Mouse (Mus musculus) mesoderm, embryonic 11.5 days (tissue): ENCODE results near the gene Atpaf1.

ENCODE experiments used
- DNase-seq: peaks from one replicate; pipeline ENCODE4 v3.0.0-alpha.2; 2012; ENCODE audit warnings: low read depth, low spot score

Atpaf1 gene

GRCm38 (mm10) chr4:115848990-115849677, 64.5 kb downstream of the Atpaf1 start:
- DNase-seq: no peak

- no peak for DNase-seq
Measured at GRCm38 (mm10) chr4:115850111-115850510, 65.5 kb downstream of the Atpaf1 start.

DNA sequence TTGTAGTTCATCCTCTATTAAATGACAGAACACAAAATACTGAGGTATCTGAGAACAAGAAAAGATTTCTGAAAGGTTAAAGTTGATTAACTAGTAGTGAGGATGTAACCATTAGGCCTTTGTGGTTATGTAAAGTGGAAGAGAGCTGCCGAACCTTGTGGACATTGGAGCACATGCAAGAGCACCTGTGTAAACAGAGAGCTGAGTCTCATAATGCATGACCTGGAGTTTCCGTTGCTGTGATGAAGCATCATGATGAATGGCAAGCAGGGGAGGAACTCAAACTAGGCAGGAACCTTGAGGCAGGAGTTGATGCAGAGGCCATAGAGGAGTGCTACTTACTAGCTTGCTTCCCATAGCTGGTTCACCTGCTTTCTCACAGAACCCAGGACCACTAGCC, 66.0 kb downstream of the Atpaf1 start:
- no peak for DNase-seq

- DNase-seq: no peak
Measured at GRCm38 (mm10) chr4:115851569-115851968, 67.0 kb downstream of the Atpaf1 start.

GRCm38 (mm10) chr4:115855100-115855499, 70.5 kb downstream of the Atpaf1 start:
- DNase-seq: no peak

DNA sequence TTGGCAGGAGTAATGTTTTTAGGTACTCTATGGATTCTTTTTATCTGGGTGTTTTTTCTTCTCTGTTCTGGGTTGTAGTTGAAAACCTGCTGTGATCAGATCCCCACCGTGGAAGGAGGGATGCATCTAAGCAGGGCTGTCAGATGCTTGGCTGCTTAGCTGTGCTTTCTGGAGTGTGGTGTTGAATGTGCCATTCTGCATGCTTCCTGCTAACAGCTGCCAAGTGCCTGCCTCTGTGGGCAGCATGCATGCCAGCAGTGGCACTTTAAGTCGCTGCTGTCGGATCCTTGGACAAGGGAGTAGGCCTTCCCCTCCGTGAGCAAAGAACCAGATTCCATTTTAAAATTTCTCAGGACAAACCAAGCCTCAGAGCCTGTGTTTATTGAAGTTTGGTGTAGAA, 71.0 kb downstream of the Atpaf1 start:
- no peak for DNase-seq

DNA sequence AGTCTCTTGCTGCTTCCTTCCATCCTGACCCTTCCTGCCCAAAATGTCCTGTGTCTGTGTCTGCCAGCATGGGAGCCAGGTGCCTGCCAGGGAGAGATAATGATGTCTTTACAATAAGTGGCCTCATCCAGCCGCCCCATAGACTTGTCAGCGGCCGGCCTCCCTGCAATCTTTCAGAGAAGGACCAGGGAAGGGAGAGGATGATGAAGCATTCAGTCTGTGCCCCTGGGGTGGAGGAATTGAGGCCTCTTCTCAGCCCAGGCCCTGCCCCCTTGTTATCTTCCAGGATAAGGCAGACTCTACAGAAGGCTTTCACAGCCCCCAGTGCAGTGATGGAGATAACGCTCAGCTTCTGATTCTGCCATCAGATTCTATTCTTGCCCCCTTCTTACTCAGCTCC, 71.7 kb downstream of the Atpaf1 start:
- no peak for DNase-seq

DNA sequence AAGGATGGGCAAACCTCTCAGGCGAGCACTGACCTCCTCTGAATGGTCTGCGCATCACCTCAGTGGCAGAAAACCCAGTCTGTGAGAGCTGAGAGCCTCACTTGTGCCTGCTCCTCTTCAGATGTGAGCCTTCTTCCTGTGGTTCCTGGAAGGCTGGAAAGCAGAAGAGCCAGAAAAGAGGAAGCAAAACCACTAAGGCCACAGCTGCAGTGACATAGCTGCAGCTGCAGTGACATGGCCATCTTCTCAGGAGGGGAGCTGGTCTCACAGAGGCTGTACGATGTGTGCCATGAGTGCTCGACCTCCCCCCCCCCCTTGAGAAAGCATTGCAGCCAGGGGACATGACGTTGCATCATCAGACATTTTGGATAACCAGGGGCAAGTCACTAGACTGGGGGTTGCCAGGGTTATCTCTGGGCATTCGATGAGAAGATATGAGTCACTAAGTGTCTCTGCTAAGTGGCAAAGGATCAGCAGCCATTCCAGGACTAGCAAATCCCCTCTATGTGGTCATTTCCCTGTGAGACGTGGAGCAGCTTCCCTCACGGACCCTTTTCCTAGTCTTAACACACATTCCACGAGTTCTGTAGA, 72.8 kb downstream of the Atpaf1 start:
- no peak for DNase-seq

DNA sequence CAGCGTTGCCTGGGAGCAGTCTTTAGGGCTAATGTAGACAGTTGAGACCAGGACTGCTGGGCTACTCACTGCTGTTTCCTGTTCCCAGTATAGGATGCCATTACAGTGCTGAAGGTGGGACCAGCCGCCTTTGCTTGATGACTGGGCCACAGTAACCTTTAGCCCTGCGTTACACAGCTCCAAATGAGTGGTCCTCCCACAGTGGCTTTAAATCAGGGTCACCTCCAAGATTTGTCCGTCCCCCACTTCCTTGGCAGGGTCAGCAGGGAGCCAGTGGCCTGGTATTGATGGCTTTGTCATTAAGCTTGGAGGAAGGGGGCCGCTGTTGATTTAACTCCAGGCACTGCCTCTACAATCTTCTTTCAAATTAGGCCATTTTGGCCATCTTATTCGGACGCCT, 78.7 kb downstream of the Atpaf1 start:
- DNase-seq: no peak

DNA sequence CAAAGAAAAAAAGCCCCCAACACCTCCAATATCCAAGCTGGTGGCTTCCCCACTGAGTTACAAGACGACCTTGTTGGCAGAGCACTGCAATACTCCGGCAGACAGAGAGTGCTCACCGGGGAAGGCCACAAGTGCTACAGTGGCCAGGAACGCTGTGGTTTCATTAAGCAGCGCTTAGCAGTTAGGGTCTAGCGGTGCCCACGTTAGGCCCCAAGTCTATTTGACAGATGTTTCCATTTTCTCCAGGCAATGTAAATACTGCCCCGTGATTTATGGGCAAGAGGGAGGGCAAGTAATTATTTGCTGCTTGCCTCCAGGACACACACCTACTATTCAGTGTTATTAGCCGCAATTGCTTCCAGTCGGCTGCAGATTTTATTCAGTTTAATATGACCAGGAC, 79.3 kb downstream of the Atpaf1 start:
- DNase-seq: peak; percentile 65
